Mouse (Mus musculus) central nervous system, embryonic 18 days (tissue): ENCODE measurements around the gene Tprg. TPM values are rescaled to one million over a fixed set of nuclear protein-coding genes. Genes with fewer than 3 reads are reported as not detected.

Experiments
- polyA plus RNA-seq: library from polyadenylated mRNA; depleted of rRNA; stranded (reverse); fragments of >200 nt; gene quantifications from 2 replicates; pipeline ENCODE4 v1.2.3, GENCODE M21; 2012; rRNA removed

Tprg gene
- not detected in 2 replicates for polyA plus RNA-seq

DNA sequence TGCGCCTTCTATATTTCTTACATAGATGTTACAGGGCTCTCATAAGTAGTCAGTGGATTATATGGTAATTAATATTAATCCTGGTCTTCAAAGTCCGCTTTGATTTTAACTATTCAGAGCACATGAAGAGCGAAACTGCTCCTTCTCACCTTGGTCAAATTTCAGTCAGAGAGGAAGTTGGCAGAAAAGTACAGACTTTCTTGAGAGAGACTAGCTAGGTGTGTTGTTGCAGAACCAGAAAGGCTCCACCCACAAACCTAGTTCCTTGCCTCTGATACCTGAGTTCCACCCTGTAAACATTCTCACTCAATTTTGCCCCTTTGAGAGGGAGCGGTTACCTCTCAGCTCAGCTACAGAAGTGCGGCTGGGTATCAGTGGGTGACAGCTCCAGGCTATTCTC is at the start of gene Tprg:
TSS of gene Tprg (plus strand) at position 301 of the 400 bp plus-strand sequence.

